Mouse (Mus musculus): ENCODE data around the gene Tigd3. TPM values are rescaled to one million over a fixed set of nuclear protein-coding genes. Genes with fewer than 3 reads are reported as not detected.

Gene Tigd3
- polyA plus RNA-seq, 1 experiment from 2014 or later = 10.7 TPM

- peaks cover under 1% of the 10 kb centered on the region for H3K36me3 ChIP-seq (ENCODE audit: control insufficient read depth, insufficient read depth, low read length)
- no peak for DNase-seq (ENCODE audit: low spot score)
- 88% methylated on average over 6 of the region's 6 CpGs for WGBS
- no peak overlapping the region for H3K9ac ChIP-seq (ENCODE audit: low read length)
- peaks cover 4% of the 10 kb centered on the region; the same call in 1 of the 2 replicates for H3K4me1 ChIP-seq (replicated peaks; ENCODE audit: control insufficient read depth, insufficient read depth, low read length)
- H3K4me3 ChIP-seq (ENCODE audit: low read depth, low read length) = no peak overlapping the region
- no peaks in the 10 kb centered on the region for H3K9me3 ChIP-seq (ENCODE audit: control insufficient read depth, low read length)
- no peak for ATAC-seq (replicated peaks; ENCODE audit: low FRiP score)
- H3K27ac ChIP-seq (ENCODE audit: low read depth, low read length) = no peak overlapping the region
- no peak overlapping the region for H3K4me2 ChIP-seq (ENCODE audit: low read depth, low read length, severe bottlenecking)
- no peaks in the 10 kb centered on the region for H3K27me3 ChIP-seq (ENCODE audit: control insufficient read depth, insufficient read depth, low read length)
Observed at GRCm38 (mm10) chr19:5868096-5868495, 25.9 kb downstream of the Tigd3 start.

DNA sequence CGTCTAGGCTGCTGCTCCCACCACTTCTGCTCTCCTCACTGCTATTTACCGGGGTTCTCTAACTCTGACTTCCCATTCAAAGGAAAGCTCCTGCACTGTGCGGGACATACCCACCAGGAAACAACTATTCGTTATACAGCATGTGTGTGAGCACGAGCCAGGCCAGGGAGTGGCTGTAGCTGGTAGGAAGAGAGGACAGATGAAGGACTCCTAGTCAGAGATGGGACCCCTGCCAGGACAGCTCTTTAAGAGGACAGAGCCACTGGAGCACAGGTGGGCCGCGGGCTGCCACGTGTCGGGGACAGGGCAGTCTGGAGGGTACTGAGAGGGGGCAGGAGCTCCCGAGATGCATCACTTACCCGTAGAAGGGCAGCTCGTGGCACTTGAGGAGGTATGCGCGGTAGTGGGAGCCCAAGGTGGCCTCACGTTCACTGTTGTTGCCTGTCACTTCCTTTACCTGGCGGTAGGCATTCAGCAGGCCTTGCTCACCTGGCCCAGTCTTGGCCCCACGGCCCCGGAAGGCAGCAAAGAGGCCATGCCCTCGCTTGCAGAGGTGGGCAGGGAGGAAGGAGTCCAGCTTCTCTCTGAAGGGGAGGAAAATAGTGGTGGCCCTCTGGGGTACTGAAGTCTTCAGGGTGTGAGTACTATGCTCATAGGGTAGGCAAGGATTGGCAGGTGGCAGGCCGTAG lies 29.1 kb downstream of the Tigd3 start:
- Histone ChIP-seq H3K4me3 (ENCODE audit: low read depth, low read length) (no peak overlapping the region), H3K27ac (ENCODE audit: low read depth, low read length) (no peak overlapping the region), H3K36me3 (ENCODE audit: control insufficient read depth, insufficient read depth, low read length) (peaks cover 13% of the 10 kb centered on the region), H3K27me3 (ENCODE audit: control insufficient read depth, insufficient read depth, low read length) (no peaks in the 10 kb centered on the region), H3K9me3 (ENCODE audit: control insufficient read depth, low read length) (no peaks in the 10 kb centered on the region), H3K4me2 (ENCODE audit: low read depth, low read length, severe bottlenecking) (no peak overlapping the region), H3K9ac (ENCODE audit: low read length) (no peak overlapping the region), H3K4me1 (replicated peaks; ENCODE audit: control insufficient read depth, insufficient read depth, low read length) (no peaks in the 10 kb centered on the region)
- DNase-seq (ENCODE audit: low spot score) = no peak
- no peak for ATAC-seq (replicated peaks; ENCODE audit: low FRiP score)
- 93% methylated on average over 20 of the region's 20 CpGs for WGBS

DNA sequence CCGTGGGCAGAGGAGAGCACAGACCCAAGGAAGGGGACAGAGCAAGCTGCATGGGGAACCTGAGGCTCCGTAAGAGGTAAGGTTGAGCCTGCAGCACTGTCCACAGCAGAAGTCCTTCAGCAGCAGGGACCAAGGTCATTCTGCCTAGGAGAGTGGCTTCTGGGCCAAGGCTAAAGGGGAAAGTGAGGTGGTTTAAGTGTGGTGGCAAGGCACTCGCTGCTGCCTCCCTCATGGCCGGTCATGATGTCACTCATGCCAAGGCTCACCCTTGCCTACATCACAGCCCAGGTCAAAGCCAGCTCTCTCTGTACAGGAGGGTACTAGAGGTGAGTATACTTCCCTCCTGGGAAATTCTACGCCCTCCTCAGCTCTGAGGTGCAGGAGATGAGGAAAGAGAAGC lies 30.2 kb downstream of the Tigd3 start:
- H3K27me3 ChIP-seq (ENCODE audit: control insufficient read depth, insufficient read depth, low read length) = no peaks in the 10 kb centered on the region
- peaks cover 13% of the 10 kb centered on the region for H3K36me3 ChIP-seq (ENCODE audit: control insufficient read depth, insufficient read depth, low read length)
- DNase-seq (ENCODE audit: low spot score) (no peak), ATAC-seq (replicated peaks; ENCODE audit: low FRiP score) (no peak)
- no peak overlapping the region for H3K4me3 ChIP-seq (ENCODE audit: low read depth, low read length)
- no peaks in the 10 kb centered on the region for H3K9me3 ChIP-seq (ENCODE audit: control insufficient read depth, low read length)
- H3K4me2 ChIP-seq (ENCODE audit: low read depth, low read length, severe bottlenecking) = no peak overlapping the region
- H3K27ac ChIP-seq (ENCODE audit: low read depth, low read length) = no peak overlapping the region
- 97% methylated on average over 5 of the region's 5 CpGs for WGBS
- no peaks in the 10 kb centered on the region for H3K4me1 ChIP-seq (replicated peaks; ENCODE audit: control insufficient read depth, insufficient read depth, low read length)
- no peak overlapping the region for H3K9ac ChIP-seq (ENCODE audit: low read length)

GRCm38 (mm10) chr19:5862335-5863085 lies 31.4 kb downstream of the Tigd3 start:
- Histone ChIP-seq H3K27me3 (ENCODE audit: control insufficient read depth, insufficient read depth, low read length) (no peaks in the 10 kb centered on the region), H3K4me2 (ENCODE audit: low read depth, low read length, severe bottlenecking) (no peak overlapping the region), H3K27ac (ENCODE audit: low read depth, low read length) (no peak overlapping the region), H3K36me3 (ENCODE audit: control insufficient read depth, insufficient read depth, low read length) (peaks cover 13% of the 10 kb centered on the region), H3K4me1 (replicated peaks; ENCODE audit: control insufficient read depth, insufficient read depth, low read length) (no peaks in the 10 kb centered on the region), H3K9me3 (ENCODE audit: control insufficient read depth, low read length) (no peaks in the 10 kb centered on the region), H3K9ac (ENCODE audit: low read length) (no peak overlapping the region), H3K4me3 (ENCODE audit: low read depth, low read length) (no peak overlapping the region)
- ATAC-seq (replicated peaks; ENCODE audit: low FRiP score) (no peak), DNase-seq (ENCODE audit: low spot score) (no peak)
- 96% methylated on average over 14 of the region's 14 CpGs for WGBS

DNA sequence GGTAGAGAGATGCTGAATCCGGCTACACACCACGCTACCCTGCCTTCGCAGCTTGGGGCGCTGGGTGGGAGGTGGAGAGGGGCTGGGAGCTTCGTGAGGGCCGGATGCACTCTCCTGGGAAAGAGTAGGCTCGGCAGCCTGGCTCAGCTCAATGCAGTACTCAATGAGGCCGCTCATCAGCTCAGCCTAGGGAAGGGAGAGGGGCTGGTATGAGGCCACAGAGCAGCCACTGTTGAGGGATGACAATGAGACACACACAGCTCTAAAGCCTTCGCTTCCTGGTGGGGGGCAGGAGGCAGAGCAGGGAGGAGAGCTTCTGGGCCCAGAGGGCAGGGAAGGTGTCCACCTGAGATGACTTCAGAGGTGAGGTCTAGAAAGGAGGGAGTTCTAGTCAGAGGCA lies 37.3 kb downstream of the Tigd3 start:
- H3K9me3 ChIP-seq (ENCODE audit: control insufficient read depth, low read length) = no peaks in the 10 kb centered on the region
- no peak overlapping the region for H3K4me2 ChIP-seq (ENCODE audit: low read depth, low read length, severe bottlenecking)
- H3K27me3 ChIP-seq (ENCODE audit: control insufficient read depth, insufficient read depth, low read length) = no peaks in the 10 kb centered on the region
- no peaks in the 10 kb centered on the region for H3K4me1 ChIP-seq (replicated peaks; ENCODE audit: control insufficient read depth, insufficient read depth, low read length)
- H3K27ac ChIP-seq (ENCODE audit: low read depth, low read length) = no peak overlapping the region
- no peaks in the 10 kb centered on the region; the same call in 1 of the 2 replicates for H3K36me3 ChIP-seq (ENCODE audit: control insufficient read depth, insufficient read depth, low read length)
- DNase-seq (ENCODE audit: low spot score) = no peak
- no peak for ATAC-seq (replicated peaks; ENCODE audit: low FRiP score)
- no peak overlapping the region for H3K9ac ChIP-seq (ENCODE audit: low read length)
- no peak overlapping the region for H3K4me3 ChIP-seq (ENCODE audit: low read depth, low read length)
- WGBS = 78% methylated on average over 9 of the region's 9 CpGs

- H3K9ac ChIP-seq (ENCODE audit: low read length) = no peak overlapping the region
- H3K4me2 ChIP-seq (ENCODE audit: low read depth, low read length, severe bottlenecking) = no peak overlapping the region
- peaks cover 28% of the 10 kb centered on the region for H3K4me1 ChIP-seq (replicated peaks; ENCODE audit: control insufficient read depth, insufficient read depth, low read length)
- ATAC-seq (replicated peaks; ENCODE audit: low FRiP score) (no peak), DNase-seq (ENCODE audit: low spot score) (no peak)
- WGBS = 88% methylated on average over 12 of the region's 12 CpGs
- no peaks in the 10 kb centered on the region; the same call in 1 of the 2 replicates for H3K36me3 ChIP-seq (ENCODE audit: control insufficient read depth, insufficient read depth, low read length)
- H3K4me3 ChIP-seq (ENCODE audit: low read depth, low read length) = no peak overlapping the region
- no peaks in the 10 kb centered on the region for H3K9me3 ChIP-seq (ENCODE audit: control insufficient read depth, low read length)
- H3K27ac ChIP-seq (ENCODE audit: low read depth, low read length) = no peak overlapping the region
- H3K27me3 ChIP-seq (ENCODE audit: control insufficient read depth, insufficient read depth, low read length) = no peaks in the 10 kb centered on the region
Observed at GRCm38 (mm10) chr19:5852035-5852722, 41.8 kb downstream of the Tigd3 start.

DNA sequence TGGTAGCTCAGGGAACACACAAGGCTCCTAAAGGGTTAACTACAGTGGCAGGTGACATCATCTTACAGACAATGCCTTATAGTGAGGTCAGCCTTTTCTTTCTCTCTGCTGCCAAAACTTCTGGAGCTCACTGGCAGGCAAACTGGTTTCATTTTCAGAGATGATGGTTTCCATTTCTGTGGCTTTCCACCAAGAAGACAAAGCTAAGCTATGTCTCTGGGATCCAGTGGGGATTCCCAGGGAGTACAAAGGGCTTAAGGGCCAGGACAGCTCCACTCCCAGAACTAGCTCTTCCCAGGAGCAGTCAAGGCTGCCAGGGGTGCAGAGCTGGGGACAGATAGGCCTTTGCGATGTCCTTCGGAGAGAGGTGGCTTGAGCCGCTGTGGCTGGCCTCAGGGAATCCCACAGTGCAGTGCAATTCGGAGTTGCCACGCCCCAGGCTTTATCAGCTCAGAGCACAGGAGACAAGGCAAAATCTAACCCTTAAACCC lies 42.4 kb downstream of the Tigd3 start:
- Histone ChIP-seq H3K4me1 (replicated peaks; ENCODE audit: control insufficient read depth, insufficient read depth, low read length) (peaks cover 35% of the 10 kb centered on the region), H3K36me3 (ENCODE audit: control insufficient read depth, insufficient read depth, low read length) (no peaks in the 10 kb centered on the region; the same call in 1 of the 2 replicates), H3K9ac (ENCODE audit: low read length) (0 out of 2 replicates have a peak overlapping the region, but pooled peaks have one; percentile 12), H3K4me2 (ENCODE audit: low read depth, low read length, severe bottlenecking) (no peak overlapping the region), H3K27me3 (ENCODE audit: control insufficient read depth, insufficient read depth, low read length) (no peaks in the 10 kb centered on the region), H3K4me3 (ENCODE audit: low read depth, low read length) (no peak overlapping the region), H3K27ac (ENCODE audit: low read depth, low read length) (no peak overlapping the region), H3K9me3 (ENCODE audit: control insufficient read depth, low read length) (no peaks in the 10 kb centered on the region)
- ATAC-seq (replicated peaks; ENCODE audit: low FRiP score) = no peak
- DNase-seq (ENCODE audit: low spot score) = no peak
- WGBS = 67% methylated on average over 5 of the region's 5 CpGs

GRCm38 (mm10) chr19:5850860-5851259 lies 43.1 kb downstream of the Tigd3 start:
- Histone ChIP-seq H3K4me3 (ENCODE audit: low read depth, low read length) (no peak overlapping the region), H3K4me2 (ENCODE audit: low read depth, low read length, severe bottlenecking) (no peak overlapping the region), H3K27me3 (ENCODE audit: control insufficient read depth, insufficient read depth, low read length) (no peaks in the 10 kb centered on the region), H3K9me3 (ENCODE audit: control insufficient read depth, low read length) (no peaks in the 10 kb centered on the region), H3K27ac (ENCODE audit: low read depth, low read length) (no peak overlapping the region), H3K4me1 (replicated peaks; ENCODE audit: control insufficient read depth, insufficient read depth, low read length) (peaks cover 35% of the 10 kb centered on the region), H3K9ac (ENCODE audit: low read length) (no peak overlapping the region), H3K36me3 (ENCODE audit: control insufficient read depth, insufficient read depth, low read length) (no peaks in the 10 kb centered on the region; the same call in 1 of the 2 replicates)
- WGBS = 85% methylated on average over 3 of the region's 3 CpGs
- DNase-seq (ENCODE audit: low spot score) (no peak), ATAC-seq (replicated peaks; ENCODE audit: low FRiP score) (no peak)

All from forebrain, embryonic 11.5 days (tissue).